Mouse (Mus musculus) erythroblast, embryonic 14.5 days (primary cell): ENCODE measurements at regions not wholly inside any gene's neighbourhood (a gene's known extent, or its start where the extent isn't known, plus 50 kb on each side); places are given as distances from the start of the nearest gene placed in this dataset.

ENCODE experiments used
- GATA1 ChIP-seq: IDR thresholded peaks from 2 replicates; pipeline ENCODE4 v1.6.1; 2012; ENCODE audit warnings: low read length, inconsistent platforms, mixed read lengths
- TAL1 ChIP-seq: IDR thresholded peaks from 3 replicates; pipeline ENCODE4 v1.6.1; 2012; ENCODE audit warnings: low read length, inconsistent platforms, mixed read lengths

GRCm38 (mm10) chr12:25319846-25320245, 222.9 kb upstream of the Id2 start:
- TF ChIP-seq GATA1 (no peak), TAL1 (no peak)
